Mouse (Mus musculus) right cerebral cortex, adult 2 months (tissue): ENCODE results near the gene Nrtn.
A peak's percentile ranks its signal among the peaks of the same experiment; 100 is the strongest.

Experiments used
- DNase-seq, 2 experiments: peaks; one replicate each; pipeline ENCODE4 v3.0.0; 2021 to 2022; ENCODE audit warnings: low spot score in 2 of 2

Nrtn gene

DNA sequence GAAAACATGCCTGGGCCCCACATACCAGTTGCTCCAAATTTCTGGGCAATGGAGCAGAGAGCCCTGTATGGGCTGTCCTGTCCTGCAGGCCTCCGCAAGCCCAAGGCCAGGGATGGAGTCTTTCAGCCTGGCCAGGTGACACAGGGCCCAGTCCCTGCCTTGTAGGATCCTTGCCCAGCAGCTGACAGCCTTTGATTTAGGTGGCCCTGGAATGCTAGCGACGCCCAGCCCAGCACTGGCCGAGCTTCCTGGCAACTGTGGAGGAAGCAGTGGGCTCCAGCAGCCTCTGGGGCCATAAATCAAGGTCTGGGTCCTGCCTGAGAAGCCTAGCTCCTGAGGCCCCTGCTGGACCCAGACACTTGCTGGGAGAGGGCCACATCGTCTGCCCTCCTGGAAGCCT lies 34.9 kb downstream of the Nrtn start:
- no peak for DNase-seq

- DNase-seq, result peak; percentile 93 to 97
Observed at GRCm38 (mm10) chr17:56717363-56718058, 39.8 kb downstream of the Nrtn start, which contains the start of the genes Ndufa11 and Vmac. Ndufa11 (plus strand) TSS chr17:56717767. Vmac (minus strand) TSS chr17:56718022.

- peak; percentile 95 to 99 for DNase-seq
Observed at GRCm38 (mm10) chr17:56716655-56717362, 40.5 kb downstream of the Nrtn start.

GRCm38 (mm10) chr17:56715914-56716654 lies 41.2 kb downstream of the Nrtn start:
- DNase-seq, result no peak

- no peak for DNase-seq
Observed at GRCm38 (mm10) chr17:56715360-56715759, 42.0 kb downstream of the Nrtn start.

DNA sequence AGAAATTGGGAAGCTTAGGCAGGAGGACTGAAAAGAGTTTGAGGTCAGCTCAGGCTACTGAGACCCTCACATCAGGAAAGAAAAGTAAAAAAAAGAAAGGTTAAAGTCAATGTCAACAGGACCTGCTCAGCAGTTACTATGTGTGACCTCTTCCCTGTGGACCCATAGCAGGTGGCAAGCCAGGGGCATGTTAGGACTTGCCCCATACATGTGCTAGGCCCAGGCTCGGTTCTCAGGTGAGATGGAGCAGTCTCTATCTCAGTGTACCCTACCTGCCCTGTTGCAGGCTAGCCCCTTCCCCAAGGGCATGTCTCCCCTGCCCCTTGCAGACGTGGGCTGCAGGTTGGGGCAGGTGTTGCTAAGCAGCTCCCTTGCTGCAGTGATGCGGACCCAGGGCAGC lies 47.6 kb downstream of the Nrtn start:
- DNase-seq, result no peak

DNA sequence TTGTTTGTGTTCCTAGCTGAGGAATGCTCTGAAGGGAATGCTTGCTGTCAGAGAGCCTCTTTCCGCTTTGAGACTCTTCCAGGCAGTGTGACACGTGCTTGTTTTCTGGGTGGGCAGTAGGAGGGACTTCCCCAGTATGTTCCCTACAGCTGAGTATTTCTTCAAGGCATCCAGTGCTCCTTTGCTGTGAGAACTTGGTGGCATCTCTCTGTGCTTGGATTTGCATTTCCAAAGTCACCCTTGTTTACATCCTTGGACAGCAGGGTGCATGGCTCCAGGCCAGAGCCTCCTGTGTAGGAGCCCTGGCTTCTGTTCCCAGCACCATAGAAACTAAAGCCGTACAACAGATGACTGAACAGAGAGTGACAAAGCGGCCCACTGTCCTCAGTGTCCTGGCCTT lies 48.6 kb downstream of the Nrtn start:
- DNase-seq, result no peak

GRCm38 (mm10) chr17:56706515-56706914 lies 50.8 kb downstream of the Nrtn start:
- no peak for DNase-seq

GRCm38 (mm10) chr17:56703038-56703437 lies 54.3 kb downstream of the Nrtn start:
- DNase-seq, result no peak
